Mouse (Mus musculus) midbrain, embryonic 10.5 days (tissue): ENCODE measurements around the gene Lrp5. TPM values are rescaled to one million over a fixed set of nuclear protein-coding genes. Genes with fewer than 3 reads are reported as not detected.

Experiments
- DNase-seq: peaks from one replicate; pipeline ENCODE4 v3.0.0-alpha.2; 2017; ENCODE audit warnings: low spot score
- H3K27ac ChIP-seq: fragments of 300-500 bp; sonication (generic); replicated peaks from 2 replicates; pipeline ENCODE4 v1.5.1; 2016; ENCODE audit warnings: mild to moderate bottlenecking
- H3K27me3 ChIP-seq: fragments of 300-500 bp; sonication (generic); 2 replicates; pipeline ENCODE4 v1.6.1; 2016; ENCODE audit warnings: low read depth, mild to moderate bottlenecking; ENCODE audit not compliant: poor library complexity, severe bottlenecking
- H3K36me3 ChIP-seq: fragments of 300-500 bp; sonication (generic); 2 replicates; pipeline ENCODE4 v1.6.1; 2016; ENCODE audit warnings: mild to moderate bottlenecking, moderate library complexity
- H3K4me1 ChIP-seq: fragments of 300-500 bp; sonication (generic); 2 replicates; pipeline ENCODE4 v1.6.1; 2016
- H3K4me3 ChIP-seq: fragments of 300-500 bp; sonication (generic); 2 replicates; pipeline ENCODE4 v1.5.1; 2016; ENCODE audit warnings: mild to moderate bottlenecking, moderate library complexity
- H3K9me3 ChIP-seq: fragments of 300-500 bp; sonication (generic); replicated peaks from 2 replicates; pipeline ENCODE4 v1.6.1; 2016; ENCODE audit warnings: mild to moderate bottlenecking
- WGBS: fragments of 180-500 bp; shearing (Covaris S2); methylation state at CpG from one replicate; pipeline ENCODE4 v1.1.7; 2016; 5-methylcytosine and 5-hydroxymethylcytosine counted together
- polyA plus RNA-seq: library from polyadenylated mRNA; unstranded; fragments of >200 nt; fragmentation: Nextera tagmentation; extraction: Ambion mirVana; gene quantifications from 2 replicates; pipeline ENCODE4 v1.2.1, GENCODE M21; 2016

The Lrp5 gene
- polyA plus RNA-seq, 1 experiment from 2014 or later: 2.5 TPM

- no peak overlapping the region for H3K27ac ChIP-seq
Measured at GRCm38 (mm10) chr19:3692414-3693145, 6.2 kb upstream of the Lrp5 start.

GRCm38 (mm10) chr19:3691337-3691736, 5.0 kb upstream of the Lrp5 start:
- H3K27ac ChIP-seq: no peak overlapping the region
- no peaks in the 10 kb centered on the region for H3K36me3 ChIP-seq
- no peak for DNase-seq
- H3K9me3 ChIP-seq: no peaks in the 10 kb centered on the region
- H3K4me1 ChIP-seq: peaks cover 17% of the 10 kb centered on the region
- no peak overlapping the region for H3K4me3 ChIP-seq
- H3K27me3 ChIP-seq: peaks cover 14% of the 10 kb centered on the region
- 90% methylated on average over 5 of the region's 5 CpGs for WGBS

More at GRCm38 (mm10) chr19:3692414-3693145, 6.2 kb upstream of the Lrp5 start:
- no peak for DNase-seq
- Histone ChIP-seq H3K27me3 (peaks cover 2% of the 10 kb centered on the region), H3K4me3 (no peak overlapping the region), H3K36me3 (no peaks in the 10 kb centered on the region), H3K9me3 (no peaks in the 10 kb centered on the region), H3K4me1 (peaks cover 6% of the 10 kb centered on the region)
- 74% methylated on average over 6 of the region's 6 CpGs for WGBS

GRCm38 (mm10) chr19:3687676-3688171, 1.4 kb upstream of the Lrp5 start:
- Histone ChIP-seq H3K9me3 (no peaks in the 10 kb centered on the region), H3K36me3 (no peaks in the 10 kb centered on the region), H3K27me3 (peaks cover 14% of the 10 kb centered on the region), H3K27ac (no peak overlapping the region), H3K4me3 (0 out of 2 replicates have a peak overlapping the region, but pooled peaks have one; percentile 94), H3K4me1 (peaks cover 38% of the 10 kb centered on the region)
- WGBS: 15% methylated on average over 5 of the region's 5 CpGs
- DNase-seq: peak; percentile 35

DNA sequence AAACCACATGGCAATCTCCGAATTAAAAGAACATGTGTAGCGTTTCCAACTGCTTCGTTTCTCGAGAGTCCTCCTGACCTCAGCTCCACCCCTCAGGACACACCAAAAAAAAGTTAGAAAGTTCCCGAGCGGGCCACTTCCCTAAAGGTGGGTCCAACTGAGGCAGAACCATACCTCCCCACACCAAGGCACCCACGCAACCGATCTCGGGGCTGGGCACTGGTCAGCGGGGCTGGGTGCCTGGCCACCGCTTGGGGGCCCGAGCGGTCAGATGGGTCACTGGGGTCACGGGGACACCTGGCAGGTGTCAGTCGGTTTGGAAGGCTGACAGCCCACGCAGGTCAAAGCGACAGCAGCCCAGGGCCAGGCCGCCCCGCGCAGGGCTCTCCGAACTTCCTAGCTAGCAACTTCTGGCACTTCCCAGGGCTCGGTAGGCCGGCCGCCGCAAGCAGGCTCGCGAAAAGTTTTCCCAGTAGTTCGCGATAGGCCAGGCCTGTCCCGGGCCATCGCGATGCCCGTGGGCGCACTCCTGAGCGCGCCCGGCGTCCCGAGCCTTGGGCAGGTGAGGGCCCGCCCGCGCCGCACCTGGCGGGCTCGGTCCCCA, 651 bp downstream of the Lrp5 start:
- under 1% methylated on average over 45 of the region's 45 CpGs for WGBS
- DNase-seq: peak; percentile 47
- H3K27ac ChIP-seq: peak overlapping the region; percentile 92
- peaks cover 48% of the 10 kb centered on the region for H3K4me1 ChIP-seq
- no peaks in the 10 kb centered on the region for H3K36me3 ChIP-seq
- no peaks in the 10 kb centered on the region for H3K9me3 ChIP-seq
- H3K4me3 ChIP-seq: peak overlapping the region; percentile 94
- peaks cover 14% of the 10 kb centered on the region for H3K27me3 ChIP-seq

GRCm38 (mm10) chr19:3684957-3685580, 1.3 kb downstream of the Lrp5 start:
- peak overlapping the region; percentile 94 for H3K4me3 ChIP-seq
- WGBS: 11% methylated on average over 11 of the region's 11 CpGs
- H3K27me3 ChIP-seq: peaks cover 14% of the 10 kb centered on the region
- DNase-seq: peak; percentile 29
- no peaks in the 10 kb centered on the region for H3K36me3 ChIP-seq
- peaks cover 48% of the 10 kb centered on the region for H3K4me1 ChIP-seq
- H3K9me3 ChIP-seq: no peaks in the 10 kb centered on the region
- H3K27ac ChIP-seq: peak overlapping the region; percentile 92; the same call in 1 of the 2 replicates

- Histone ChIP-seq H3K27ac (0 out of 2 replicates have a peak overlapping the region, but pooled peaks have one; percentile 25), H3K4me1 (peaks cover 48% of the 10 kb centered on the region), H3K9me3 (no peaks in the 10 kb centered on the region), H3K27me3 (peaks cover 14% of the 10 kb centered on the region), H3K36me3 (no peaks in the 10 kb centered on the region), H3K4me3 (peak overlapping the region; percentile 94; the same call in 1 of the 2 replicates)
- no peak for DNase-seq
- 10% methylated on average over 1 of the region's 1 CpGs for WGBS
Measured at GRCm38 (mm10) chr19:3684414-3684813, 1.9 kb downstream of the Lrp5 start.

- Histone ChIP-seq H3K36me3 (no peaks in the 10 kb centered on the region), H3K27ac (peak overlapping the region; percentile 10; the same call in 1 of the 2 replicates), H3K4me3 (no peak overlapping the region), H3K9me3 (no peaks in the 10 kb centered on the region), H3K27me3 (peaks cover under 1% of the 10 kb centered on the region; the same call in 1 of the 2 replicates), H3K4me1 (peaks cover 33% of the 10 kb centered on the region)
- DNase-seq: no peak
- WGBS: 54% methylated on average over 13 of the region's 13 CpGs
Measured at GRCm38 (mm10) chr19:3681310-3681934, 4.9 kb downstream of the Lrp5 start.

DNA sequence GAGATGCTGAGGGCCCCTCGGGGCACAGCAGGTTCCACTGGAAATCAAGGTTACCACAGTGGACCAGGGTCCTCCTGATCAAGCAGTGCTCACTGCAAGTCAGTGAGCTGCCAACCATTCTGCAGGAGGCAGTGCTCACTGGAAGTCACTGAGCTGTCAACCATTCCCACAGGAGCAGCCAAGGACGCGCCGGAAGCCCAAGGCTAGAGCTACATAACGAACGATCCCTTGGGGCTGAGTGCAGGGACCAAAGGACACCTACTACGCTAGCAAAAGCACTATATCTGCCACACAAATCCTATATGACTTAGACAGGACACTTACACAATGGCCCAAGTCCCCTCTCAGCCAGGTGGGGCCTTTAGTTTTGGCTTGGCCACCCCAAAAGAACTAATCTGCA, 5.6 kb downstream of the Lrp5 start:
- Histone ChIP-seq H3K4me3 (no peak overlapping the region), H3K27ac (0 out of 2 replicates have a peak overlapping the region, but pooled peaks have one; percentile 10), H3K4me1 (peaks cover 30% of the 10 kb centered on the region), H3K36me3 (no peaks in the 10 kb centered on the region), H3K9me3 (no peaks in the 10 kb centered on the region), H3K27me3 (no peaks in the 10 kb centered on the region)
- no peak for DNase-seq
- WGBS: 91% methylated on average over 7 of the region's 7 CpGs

- Histone ChIP-seq H3K4me1 (peaks cover 6% of the 10 kb centered on the region; the same call in 1 of the 2 replicates), H3K36me3 (peaks cover 35% of the 10 kb centered on the region), H3K27me3 (no peaks in the 10 kb centered on the region), H3K27ac (no peak overlapping the region), H3K9me3 (peaks cover 11% of the 10 kb centered on the region; the same call in 1 of the 2 replicates), H3K4me3 (no peak overlapping the region)
- WGBS: 94% methylated on average over 8 of the region's 8 CpGs
- DNase-seq: no peak
Measured at GRCm38 (mm10) chr19:3674122-3674855, 12.1 kb downstream of the Lrp5 start.

DNA sequence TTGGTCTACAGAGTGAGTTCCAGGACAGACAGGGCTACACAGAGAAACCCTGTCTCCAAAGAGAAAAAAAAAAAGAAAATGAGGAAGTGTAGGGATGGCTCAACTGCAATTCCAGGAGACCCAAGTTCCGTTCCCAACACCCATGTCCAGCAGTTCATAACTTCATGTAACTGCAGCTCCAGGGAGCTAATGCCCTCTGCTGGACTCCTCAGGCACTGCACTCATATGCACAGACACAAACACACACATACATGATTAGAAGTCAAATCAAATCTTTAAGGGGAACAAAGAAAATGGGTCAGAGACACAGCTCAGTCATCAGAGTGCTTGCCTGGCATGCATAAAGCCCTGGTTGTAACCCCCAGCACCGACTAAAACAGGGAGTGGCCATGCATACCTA, 13.2 kb downstream of the Lrp5 start:
- no peak for DNase-seq
- Histone ChIP-seq H3K27ac (no peak overlapping the region), H3K27me3 (no peaks in the 10 kb centered on the region), H3K36me3 (peaks cover 35% of the 10 kb centered on the region), H3K4me3 (no peak overlapping the region), H3K4me1 (peaks cover 11% of the 10 kb centered on the region; the same call in 1 of the 2 replicates), H3K9me3 (peaks cover 11% of the 10 kb centered on the region; the same call in 1 of the 2 replicates)
- 93% methylated on average over 2 of the region's 2 CpGs for WGBS

DNA sequence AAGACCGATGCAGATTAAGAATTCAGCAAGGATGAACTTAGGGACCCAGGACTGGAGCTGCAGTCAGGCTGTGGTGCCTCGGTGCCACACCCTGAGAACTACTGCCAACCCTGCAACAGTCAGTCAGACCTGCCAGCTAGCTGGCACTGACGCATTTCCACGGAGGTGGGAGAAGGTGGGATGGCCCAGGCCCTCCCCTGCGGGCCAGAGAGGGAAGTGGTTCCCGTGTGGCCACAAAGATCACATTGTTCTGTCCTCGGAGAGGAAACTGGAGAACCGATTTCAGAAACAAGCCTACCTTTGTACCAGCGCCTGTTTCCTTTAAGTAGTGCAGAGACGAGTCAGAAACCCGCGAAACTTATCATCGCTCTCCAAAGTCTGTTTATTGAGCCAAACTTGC, 17.3 kb downstream of the Lrp5 start:
- H3K4me1 ChIP-seq: peaks cover 11% of the 10 kb centered on the region; the same call in 1 of the 2 replicates
- H3K27ac ChIP-seq: 0 out of 2 replicates have a peak overlapping the region, but pooled peaks have one; percentile 39

More for the DNA sequence above, 17.3 kb downstream of the Lrp5 start:
- Histone ChIP-seq H3K36me3 (peaks cover 28% of the 10 kb centered on the region), H3K4me3 (no peak overlapping the region), H3K9me3 (peaks cover 11% of the 10 kb centered on the region; the same call in 1 of the 2 replicates), H3K27me3 (no peaks in the 10 kb centered on the region)
- WGBS: 71% methylated on average over 13 of the region's 13 CpGs
- DNase-seq: no peak
